Comparison of ENCODE assay signal across 11 mouse cellular contexts in the genomic region with DNA sequence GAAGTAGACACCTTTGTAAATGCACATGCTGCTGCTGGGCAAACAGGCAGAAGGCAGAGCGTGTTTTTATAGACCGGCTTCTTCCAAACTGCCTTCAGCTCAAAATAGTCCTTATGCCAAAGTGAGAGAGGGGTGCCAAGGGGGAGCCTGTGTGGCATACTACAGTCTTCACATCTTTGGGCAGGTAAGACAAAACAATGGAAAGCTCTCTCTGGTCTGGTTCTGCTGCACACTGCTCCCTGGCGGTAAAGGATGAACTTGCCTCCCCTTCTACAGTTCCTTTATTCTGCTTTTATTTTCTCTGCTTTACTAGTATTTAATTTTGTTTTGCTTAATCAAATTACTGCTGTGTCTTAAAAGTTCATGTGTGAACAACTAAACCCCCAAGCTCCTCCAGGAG. TPM values are rescaled to one million over a fixed set of nuclear protein-coding genes. Genes with fewer than 3 reads are reported as not detected.
DNase-seq lines count a peak whose midpoint lies in the region; ATAC-seq and TF ChIP-seq lines count a peak whose summit lies in the region.
"Not testable (repeated sequence)": the region's sequence is repeated elsewhere in the genome, so short reads cannot be mapped to it uniquely, and the experiment has no call there.
"Had no signal": no experiment of that assay in that cellular context is flagged by ENCODE, and none has a peak within 500 bp of the region (broad histone marks: within the 10 kb centered on the region; RNA-seq: fewer than 3 reads in every experiment).

No protein-coding gene starts in this region.

- peak; percentile 69 for TF ChIP-seq CTCF in layer of hippocampus, adult 2 months (conservative IDR thresholded peaks at IDR 0.05)
- TF ChIP-seq CTCF in lung, embryonic 14.5 days (IDR thresholded peaks at IDR 0.05; ENCODE audit: low read depth) = peak; percentile 48

- H3K4me2 ChIP-seq in lung, embryonic 14.5 days = not testable (repeated sequence)

- not testable (repeated sequence) for H3K27ac ChIP-seq in embryonic facial prominence, embryonic 10.5 days (replicated peaks); layer of hippocampus, adult 2 months; lung, embryonic 14.5 days (ENCODE audit: low read depth)

- not testable (repeated sequence) for H3K4me3 ChIP-seq in embryonic facial prominence, embryonic 10.5 days; layer of hippocampus, adult 2 months; lung, embryonic 14.5 days (ENCODE audit: low read depth, low read length)

- WGBS in embryonic facial prominence, embryonic 10.5 days = 52% methylated on average over 3 of the region's 3 CpGs
- 0% methylated on average over 1 of the region's 3 CpGs for WGBS in lung, embryonic 14.5 days

- H3K4me1 ChIP-seq in embryonic facial prominence, embryonic 10.5 days; lung, embryonic 14.5 days (ENCODE audit: insufficient read depth): not testable (repeated sequence)

- not testable (repeated sequence) for H3K27me3 ChIP-seq in embryonic facial prominence, embryonic 10.5 days (replicated peaks; ENCODE audit: low read depth, poor library complexity, severe bottlenecking); lung, embryonic 14.5 days (ENCODE audit: insufficient read depth, low read length)

- DNase-seq in CD4-positive, CD25-positive, alpha-beta regulatory T cell, adult 2 months (ENCODE audit: low read depth, low spot score) = peak; percentile 65
- peak; percentile 22 for DNase-seq in brain, adult 2 months (ENCODE audit: low read depth, low spot score)
- DNase-seq in embryonic facial prominence, embryonic 10.5 days (ENCODE audit: low spot score) = peak; percentile 15
- DNase-seq in induced T-regulatory cell, adult 2 months (ENCODE audit: low read depth) = peak; percentile 62
- DNase-seq in layer of hippocampus, adult 2 months (ENCODE audit: low spot score in 2 of 2) = peak; percentile 38 to 51
- peak; percentile 18 for DNase-seq in lung, embryonic 14.5 days
- peak; percentile 37 for DNase-seq in retina, postnatal 1 day
- peak; percentile 76 for DNase-seq in thymus, postnatal 4 days

- not testable (repeated sequence) for H3K9me3 ChIP-seq in embryonic facial prominence, embryonic 10.5 days; lung, embryonic 14.5 days (ENCODE audit: low read depth, low read length)

- not testable (repeated sequence) for H3K36me3 ChIP-seq in embryonic facial prominence, embryonic 10.5 days (replicated peaks); lung, embryonic 14.5 days (ENCODE audit: insufficient read depth)

- not testable (repeated sequence) for ATAC-seq in lung, embryonic 14.5 days (ENCODE audit: insufficient read depth)

- not testable (repeated sequence) for H3K9ac ChIP-seq in lung, embryonic 14.5 days

RNA-seq across cellular contexts. Expression of a gene that starts 4.3 kb away (rescaled TPM):
- polyA plus RNA-seq in embryonic facial prominence, embryonic 10.5 days (2016; fragmentation: Nextera tagmentation; extraction: Ambion mirVana) = 54.9 and 58.7 TPM in 2 replicates
- 10 to 100 TPM; 12.4 to 14.3 TPM for total RNA-seq in layer of hippocampus, adult 2 months (2021)
- polyA plus RNA-seq in lung, embryonic 14.5 days (2014; fragmentation: Nextera tagmentation; extraction: Ambion mirVana) = 39.4 and 40.7 TPM in 2 replicates

RNA-seq across cellular contexts. Expression of a gene that starts 13.1 kb away (rescaled TPM):
- polyA plus RNA-seq in embryonic facial prominence, embryonic 10.5 days (2016; fragmentation: Nextera tagmentation; extraction: Ambion mirVana) = 15.5 and 16.0 TPM in 2 replicates
- 1 to 10 TPM; 6.3 to 7.2 TPM for total RNA-seq in layer of hippocampus, adult 2 months (2021)
- 28.4 and 32.2 TPM in 2 replicates for polyA plus RNA-seq in lung, embryonic 14.5 days (2014; fragmentation: Nextera tagmentation; extraction: Ambion mirVana)

RNA-seq across cellular contexts. Expression of a gene that starts 13.4 kb away (rescaled TPM):
- polyA plus RNA-seq in embryonic facial prominence, embryonic 10.5 days (2016; fragmentation: Nextera tagmentation; extraction: Ambion mirVana) = 0.33 TPM in 1 of 2 replicates, not detected in the other
- total RNA-seq in layer of hippocampus, adult 2 months (2021) = under 1 TPM in 1 of 2 experiments, not detected in 1; 0.29 TPM
- not detected in 2 replicates for polyA plus RNA-seq in lung, embryonic 14.5 days (2014; fragmentation: Nextera tagmentation; extraction: Ambion mirVana)
- polyA plus RNA-seq: heart, embryonic 11.5 days; liver, embryonic 15.5 days; midbrain, embryonic 12.5 days had no signal

Comparison
In these comparisons a context has a peak if more than half of its experiments do, and no peak if none do; other contexts are left out.
1. DNase-seq: peak in every context shown above with its lines; median percentile 76 in thymus, postnatal 4 days; 65 in CD4-positive, CD25-positive, alpha-beta regulatory T cell, adult 2 months; 62 in induced T-regulatory cell, adult 2 months; 44 in layer of hippocampus, adult 2 months; 37 in retina, postnatal 1 day; 22 in brain, adult 2 months; 18 in lung, embryonic 14.5 days; 15 in embryonic facial prominence, embryonic 10.5 days.